Mouse (Mus musculus): Measurements from ENCODE around the gene Exoc4. TPM values are rescaled to one million over a fixed set of nuclear protein-coding genes. Genes with fewer than 3 reads are reported as not detected.

The Exoc4 gene
- total and polyA plus RNA-seq, 3 experiments, result 31.2 to 46.4 (median 41.9) TPM

GRCm38 (mm10) chr6:33998590-33998989 lies 749.7 kb downstream of the Exoc4 start:
- Histone ChIP-seq H3K36me3 (replicated peaks in 1 of 2; ENCODE audit: control insufficient read depth in 1 of 2, insufficient read depth in 1 of 2, low read length in 1 of 2) (no peaks in the 10 kb centered on the region), H3K4me3 (replicated peaks in 1 of 3; ENCODE audit: low read depth in 2 of 3, low read length in 2 of 3, poor library complexity in 1 of 3) (no peak overlapping the region), H3K9me3 (replicated peaks; ENCODE audit: low read length) (no peaks in the 10 kb centered on the region), H3K79me2 (replicated peaks; ENCODE audit: control insufficient read depth, extremely low read depth, insufficient read depth, poor library complexity, severe bottlenecking) (no peaks in the 10 kb centered on the region), H3K4me2 (ENCODE audit: insufficient read depth, low read depth, poor library complexity, severe bottlenecking) (no peak overlapping the region), H3K4me1 (ENCODE audit: control insufficient read depth in 1 of 2, insufficient read depth in 2 of 2) (no peaks in the 10 kb centered on the region), H3K27me3 (replicated peaks) (no peaks in the 10 kb centered on the region), H3K27ac (ENCODE audit: insufficient read depth, low read depth) (no peak overlapping the region), H3K9ac (ENCODE audit: insufficient read depth, low read depth) (no peak overlapping the region)
- dilution Hi-C loops (cut with MboI; ENCODE audit: extremely low pct_ligation_motif_present, extremely low pct_unique_long_range_greater_than_20kb, low sequenced_read_pairs) (no loop called here), in situ Hi-C loops (cut with MboI; ENCODE audit: low pct_ligation_motif_present, low pct_unique_long_range_greater_than_20kb, low sequenced_read_pairs) (no loop called here)
- no peak for TF ChIP-seq NRF1 (IDR thresholded peaks at IDR 0.05; ENCODE audit: low read depth, low read length)
- TF ChIP-seq NELFE (IDR thresholded peaks at IDR 0.05; ENCODE audit: low read depth, low read length), result no peak
- no peak for TF ChIP-seq ZKSCAN1 (IDR thresholded peaks at IDR 0.05; ENCODE audit: borderline replicate concordance, low read depth, low read length)
- no peak for TF ChIP-seq MAX (IDR thresholded peaks at IDR 0.05; ENCODE audit: low read length)
- no peak for TF ChIP-seq PAX5 (IDR thresholded peaks at IDR 0.05; ENCODE audit: low read length)
- TF ChIP-seq MAZ (IDR thresholded peaks at IDR 0.05; ENCODE audit: low read depth, low read length), result no peak
- TF ChIP-seq ZMIZ1 (IDR thresholded peaks at IDR 0.05; ENCODE audit: low read depth, low read length), result no peak
- TF ChIP-seq ZNF384 (IDR thresholded peaks at IDR 0.05; ENCODE audit: low read depth, low read length), result no peak
- no peak for TF ChIP-seq GABPA (IDR thresholded peaks at IDR 0.05; ENCODE audit: insufficient replicate concordance, low read depth, low read length)
- no peak for TF ChIP-seq CTCF (conservative IDR thresholded peaks at IDR 0.05 in 1 of 2, IDR thresholded peaks at IDR 0.05 in 1 of 2; ENCODE audit: low read depth in 2 of 2, low read length in 2 of 2)
- TF ChIP-seq ZC3H11A (IDR thresholded peaks at IDR 0.05; ENCODE audit: low read depth, low read length), result no peak
- no peak for TF ChIP-seq ELF1 (IDR thresholded peaks at IDR 0.05; ENCODE audit: low read depth, low read length)
- TF ChIP-seq IRF4 (IDR thresholded peaks at IDR 0.05; ENCODE audit: low read depth, low read length), result no peak
- TF ChIP-seq TBP (conservative IDR thresholded peaks at IDR 0.05; ENCODE audit: low read depth, low read length), result no peak
- TF ChIP-seq UBTF (IDR thresholded peaks at IDR 0.05; ENCODE audit: low read depth, low read length), result no peak
- TF ChIP-seq HCFC1 (IDR thresholded peaks at IDR 0.05; ENCODE audit: low read depth, low read length), result no peak
- no peak for TF ChIP-seq MEF2A (IDR thresholded peaks at IDR 0.05; ENCODE audit: borderline replicate concordance, low read depth, low read length)
- TF ChIP-seq ETS1 (conservative IDR thresholded peaks at IDR 0.05; ENCODE audit: low read depth, low read length), result no peak
- TF ChIP-seq JUN (IDR thresholded peaks at IDR 0.05; ENCODE audit: insufficient read depth, low read depth, low read length), result no peak
- no peak for DNase-seq (ENCODE audit: extremely low read depth)

DNA sequence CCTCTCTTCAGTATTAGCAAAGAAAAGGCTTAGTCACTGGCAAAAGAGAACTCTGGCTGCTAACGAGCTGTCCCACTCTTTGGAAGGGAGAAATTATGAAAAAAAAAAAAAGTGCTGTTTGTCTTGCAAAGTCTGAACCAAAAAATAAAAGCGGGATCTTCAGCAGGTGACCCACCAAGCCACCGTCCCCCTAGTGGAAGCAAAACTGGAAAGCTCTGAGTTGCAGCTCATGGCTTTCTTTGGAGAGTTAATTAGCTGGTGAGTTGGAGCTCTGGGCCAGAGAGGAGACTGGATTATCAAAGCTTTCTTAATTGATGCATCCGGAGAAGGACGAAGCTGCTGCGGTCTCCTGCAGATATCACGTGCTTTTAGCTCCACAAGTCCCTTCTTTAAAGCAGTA lies 750.6 kb downstream of the Exoc4 start:
- no peak for TF ChIP-seq PAX5 (IDR thresholded peaks at IDR 0.05; ENCODE audit: low read length)
- no peak for TF ChIP-seq MYC (IDR thresholded peaks at IDR 0.05; ENCODE audit: low read depth, low read length)
- TF ChIP-seq E2F4 (IDR thresholded peaks at IDR 0.05; ENCODE audit: insufficient replicate concordance, low read depth, low read length), result no peak
- TF ChIP-seq POLR2AphosphoS2 (IDR thresholded peaks at IDR 0.05; ENCODE audit: low read depth, low read length), result no peak
- TF ChIP-seq TCF12 (IDR thresholded peaks at IDR 0.05; ENCODE audit: low read depth, low read length), result no peak
- no peak for TF ChIP-seq ZNF384 (IDR thresholded peaks at IDR 0.05; ENCODE audit: low read depth, low read length)
- TF ChIP-seq POLR2A (IDR thresholded peaks at IDR 0.05; ENCODE audit: low read depth, low read length), result no peak
- no peak for TF ChIP-seq MEF2A (IDR thresholded peaks at IDR 0.05; ENCODE audit: borderline replicate concordance, low read depth, low read length)
- TF ChIP-seq MAX (IDR thresholded peaks at IDR 0.05; ENCODE audit: low read length), result no peak
- no peak for TF ChIP-seq UBTF (IDR thresholded peaks at IDR 0.05; ENCODE audit: low read depth, low read length)
- TF ChIP-seq USF1 (IDR thresholded peaks at IDR 0.05; ENCODE audit: low read depth, low read length), result no peak
- TF ChIP-seq CHD1 (IDR thresholded peaks at IDR 0.05; ENCODE audit: low read depth, low read length), result no peak
- no peak for TF ChIP-seq SMC3 (IDR thresholded peaks at IDR 0.05; ENCODE audit: low read depth, low read length)
- TF ChIP-seq BHLHE40 (IDR thresholded peaks at IDR 0.05; ENCODE audit: low read depth, low read length), result no peak
- no peak for TF ChIP-seq TBP (conservative IDR thresholded peaks at IDR 0.05; ENCODE audit: low read depth, low read length)
- no peak for TF ChIP-seq JUN (IDR thresholded peaks at IDR 0.05; ENCODE audit: insufficient read depth, low read depth, low read length)
- TF ChIP-seq ELF1 (IDR thresholded peaks at IDR 0.05; ENCODE audit: low read depth, low read length), result no peak
- no peak for TF ChIP-seq IRF4 (IDR thresholded peaks at IDR 0.05; ENCODE audit: low read depth, low read length)
- TF ChIP-seq NELFE (IDR thresholded peaks at IDR 0.05; ENCODE audit: low read depth, low read length), result no peak
- no peak for TF ChIP-seq RCOR1 (conservative IDR thresholded peaks at IDR 0.05; ENCODE audit: low read depth, low read length)
- DNase-seq (ENCODE audit: extremely low read depth), result no peak
- Histone ChIP-seq H3K36me3 (replicated peaks in 1 of 2; ENCODE audit: control insufficient read depth in 1 of 2, insufficient read depth in 1 of 2, low read length in 1 of 2) (no peaks in the 10 kb centered on the region), H3K4me2 (ENCODE audit: insufficient read depth, low read depth, poor library complexity, severe bottlenecking) (no peak overlapping the region), H3K9me3 (replicated peaks; ENCODE audit: low read length) (no peaks in the 10 kb centered on the region), H3K4me3 (replicated peaks in 1 of 3; ENCODE audit: low read depth in 2 of 3, low read length in 2 of 3, poor library complexity in 1 of 3) (no peak overlapping the region), H3K27ac (ENCODE audit: insufficient read depth, low read depth) (no peak overlapping the region), H3K79me2 (replicated peaks; ENCODE audit: control insufficient read depth, extremely low read depth, insufficient read depth, poor library complexity, severe bottlenecking) (no peaks in the 10 kb centered on the region), H3K4me1 (ENCODE audit: control insufficient read depth in 1 of 2, insufficient read depth in 2 of 2) (no peaks in the 10 kb centered on the region), H3K27me3 (replicated peaks) (no peaks in the 10 kb centered on the region), H3K9ac (ENCODE audit: insufficient read depth, low read depth) (no peak overlapping the region)
- dilution Hi-C loops (cut with MboI; ENCODE audit: extremely low pct_ligation_motif_present, extremely low pct_unique_long_range_greater_than_20kb, low sequenced_read_pairs) (no loop called here), in situ Hi-C loops (cut with MboI; ENCODE audit: low pct_ligation_motif_present, low pct_unique_long_range_greater_than_20kb, low sequenced_read_pairs) (no loop called here)
